Mouse (Mus musculus): ENCODE data around the gene Zbtb22. TPM values are rescaled to one million over a fixed set of nuclear protein-coding genes. Genes with fewer than 3 reads are reported as not detected.

The Zbtb22 gene
- polyA plus RNA-seq, 1 experiment from 2014 or later: 12.3 TPM

- Histone ChIP-seq H3K4me3 (ENCODE audit: low read depth, low read length) (no peak overlapping the region), H3K4me1 (ENCODE audit: control insufficient read depth, insufficient read depth, low read length) (peaks cover 24% of the 10 kb centered on the region), H3K4me2 (ENCODE audit: low read length) (no peak overlapping the region), H3K27ac (ENCODE audit: low read depth, low read length) (no peak overlapping the region), H3K9me3 (replicated peaks; ENCODE audit: control insufficient read depth, low read length) (no peaks in the 10 kb centered on the region), H3K27me3 (replicated peaks; ENCODE audit: control insufficient read depth, insufficient read depth, low read length) (no peaks in the 10 kb centered on the region), H3K36me3 (ENCODE audit: control insufficient read depth, insufficient read depth, low read length) (peaks cover 23% of the 10 kb centered on the region), H3K9ac (ENCODE audit: low read length) (no peak overlapping the region)
- no peak for ATAC-seq
- no peak for DNase-seq (ENCODE audit: low spot score)
- 85% methylated on average over 18 of the region's 18 CpGs for WGBS
Observed at GRCm38 (mm10) chr17:33917656-33918292, 2.1 kb downstream of the Zbtb22 start.

DNA sequence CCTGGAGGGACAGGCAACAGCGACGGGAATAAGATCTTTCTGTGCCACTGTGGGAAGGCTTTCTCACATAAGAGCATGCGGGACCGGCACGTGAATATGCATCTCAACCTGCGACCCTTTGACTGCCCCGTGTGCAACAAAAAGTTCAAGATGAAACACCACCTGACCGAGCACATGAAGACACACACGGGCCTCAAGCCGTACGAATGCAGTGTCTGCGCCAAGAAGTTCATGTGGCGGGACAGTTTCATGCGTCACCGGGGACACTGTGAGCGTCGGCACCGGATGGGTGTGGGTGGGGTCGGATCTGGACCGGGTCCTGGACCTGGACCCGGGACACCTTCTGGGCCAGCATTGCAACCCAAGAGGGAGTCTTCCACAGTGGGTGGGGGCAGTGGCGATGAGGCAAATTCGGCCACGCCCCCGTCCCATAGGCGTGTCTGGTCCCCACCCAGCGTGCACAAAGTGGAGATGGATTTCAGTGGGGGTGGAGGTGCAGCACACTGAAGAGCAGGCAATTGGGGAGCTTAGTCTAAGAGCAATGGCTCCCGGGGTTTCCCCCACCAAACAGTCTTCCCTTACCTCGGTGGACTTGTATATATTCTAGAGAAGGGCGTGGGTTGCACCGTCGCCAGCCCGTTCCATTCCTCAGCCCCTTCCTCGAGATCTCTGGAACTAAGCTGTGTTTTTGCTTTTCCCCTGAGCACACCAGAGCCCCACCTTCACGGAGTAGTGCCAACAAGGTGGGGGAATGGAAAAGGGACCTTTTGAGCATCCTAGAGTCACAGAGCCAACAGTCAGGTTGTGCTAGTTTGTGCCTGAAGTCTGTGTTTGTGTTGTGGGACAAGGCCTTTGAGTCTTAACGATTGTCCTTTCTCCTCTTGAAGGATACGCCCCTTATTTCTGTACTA lies 2.8 kb downstream of the Zbtb22 start:
- 61% methylated on average over 37 of the region's 37 CpGs for WGBS
- H3K4me3 ChIP-seq (ENCODE audit: low read depth, low read length): peak overlapping the region; percentile 40

GRCm38 (mm10) chr17:33919351-33920281 lies 3.9 kb downstream of the Zbtb22 start:
- no peak for ATAC-seq
- Histone ChIP-seq H3K36me3 (ENCODE audit: control insufficient read depth, insufficient read depth, low read length) (peaks cover 6% of the 10 kb centered on the region), H3K9me3 (replicated peaks; ENCODE audit: control insufficient read depth, low read length) (no peaks in the 10 kb centered on the region), H3K4me2 (ENCODE audit: low read length) (peak overlapping the region; percentile 87), H3K27ac (ENCODE audit: low read depth, low read length) (no peak overlapping the region), H3K27me3 (replicated peaks; ENCODE audit: control insufficient read depth, insufficient read depth, low read length) (no peaks in the 10 kb centered on the region), H3K4me1 (ENCODE audit: control insufficient read depth, insufficient read depth, low read length) (peaks cover 24% of the 10 kb centered on the region), H3K4me3 (ENCODE audit: low read depth, low read length) (peak overlapping the region; percentile 40), H3K9ac (ENCODE audit: low read length) (peak overlapping the region; percentile 67)
- under 1% methylated on average over 52 of the region's 52 CpGs for WGBS
- peak; percentile 42 for DNase-seq (ENCODE audit: low spot score)

More for the DNA sequence above, 2.8 kb downstream of the Zbtb22 start:
- DNase-seq (ENCODE audit: low spot score): no peak
- peaks cover 24% of the 10 kb centered on the region for H3K4me1 ChIP-seq (ENCODE audit: control insufficient read depth, insufficient read depth, low read length)
- no peaks in the 10 kb centered on the region for H3K27me3 ChIP-seq (replicated peaks; ENCODE audit: control insufficient read depth, insufficient read depth, low read length)
- H3K9me3 ChIP-seq (replicated peaks; ENCODE audit: control insufficient read depth, low read length): no peaks in the 10 kb centered on the region
- peak overlapping the region; percentile 87 for H3K4me2 ChIP-seq (ENCODE audit: low read length)
- H3K36me3 ChIP-seq (ENCODE audit: control insufficient read depth, insufficient read depth, low read length): peaks cover 17% of the 10 kb centered on the region
- H3K9ac ChIP-seq (ENCODE audit: low read length): no peak overlapping the region; the same call in 1 of the 2 replicates
- ATAC-seq: no peak
- H3K27ac ChIP-seq (ENCODE audit: low read depth, low read length): no peak overlapping the region

GRCm38 (mm10) chr17:33920282-33921097 lies 4.8 kb downstream of the Zbtb22 start:
- H3K27me3 ChIP-seq (replicated peaks; ENCODE audit: control insufficient read depth, insufficient read depth, low read length): no peaks in the 10 kb centered on the region
- WGBS: under 1% methylated on average over 35 of the region's 36 CpGs
- H3K4me2 ChIP-seq (ENCODE audit: low read length): peak overlapping the region; percentile 87
- peak; percentile 86 for DNase-seq (ENCODE audit: low spot score)
- peak overlapping the region; percentile 67 for H3K9ac ChIP-seq (ENCODE audit: low read length)
- H3K4me3 ChIP-seq (ENCODE audit: low read depth, low read length): peak overlapping the region; percentile 40
- no peak overlapping the region for H3K27ac ChIP-seq (ENCODE audit: low read depth, low read length)
- H3K9me3 ChIP-seq (replicated peaks; ENCODE audit: control insufficient read depth, low read length): no peaks in the 10 kb centered on the region
- H3K4me1 ChIP-seq (ENCODE audit: control insufficient read depth, insufficient read depth, low read length): peaks cover 24% of the 10 kb centered on the region
- H3K36me3 ChIP-seq (ENCODE audit: control insufficient read depth, insufficient read depth, low read length): no peaks in the 10 kb centered on the region; the same call in 1 of the 2 replicates
- ATAC-seq: peak; percentile 15

- no peak for ATAC-seq
Observed at GRCm38 (mm10) chr17:33921361-33921760, 5.7 kb downstream of the Zbtb22 start.

DNA sequence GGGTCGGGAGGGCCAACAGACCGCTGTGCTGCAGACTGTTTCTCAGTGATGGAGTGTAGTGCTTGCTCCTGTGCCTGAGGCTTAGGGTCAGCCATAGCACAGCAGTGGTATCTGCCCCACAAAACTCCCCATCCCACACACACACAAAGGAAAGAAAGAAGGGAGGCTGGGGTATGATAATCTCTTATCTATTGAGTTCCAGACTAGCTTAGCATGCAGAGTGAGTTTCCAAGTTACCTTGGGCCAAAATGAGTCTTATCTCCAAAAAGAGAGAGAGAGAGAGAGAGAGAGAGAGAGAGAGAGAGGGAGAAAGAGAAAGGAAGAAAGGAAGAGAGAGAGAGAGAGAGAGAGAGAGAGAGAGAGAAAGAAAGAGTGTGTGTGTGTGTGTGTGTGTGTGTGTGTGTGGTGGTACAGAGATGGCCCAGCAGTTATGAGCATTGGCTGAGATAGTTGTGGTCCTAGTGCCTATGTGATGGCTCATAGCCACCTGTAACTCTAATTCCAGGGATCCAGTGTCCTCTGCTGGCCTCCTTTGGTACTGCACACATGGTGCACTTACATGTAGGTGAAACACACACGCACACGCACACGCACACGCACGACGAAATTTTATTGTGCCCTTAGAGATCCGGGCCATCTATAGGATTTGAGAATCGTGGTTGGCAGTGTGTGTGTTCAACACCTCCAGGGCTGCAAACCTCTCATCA lies 9.0 kb downstream of the Zbtb22 start:
- ATAC-seq (no peak), DNase-seq (ENCODE audit: low spot score) (no peak)
- H3K36me3 ChIP-seq (ENCODE audit: control insufficient read depth, insufficient read depth, low read length): peaks cover 5% of the 10 kb centered on the region; the same call in 1 of the 2 replicates
- no peaks in the 10 kb centered on the region for H3K27me3 ChIP-seq (replicated peaks; ENCODE audit: control insufficient read depth, insufficient read depth, low read length)
- H3K4me3 ChIP-seq (ENCODE audit: low read depth, low read length): no peak overlapping the region
- H3K9me3 ChIP-seq (replicated peaks; ENCODE audit: control insufficient read depth, low read length): no peaks in the 10 kb centered on the region
- 88% methylated on average over 10 of the region's 10 CpGs for WGBS
- no peak overlapping the region for H3K27ac ChIP-seq (ENCODE audit: low read depth, low read length)
- H3K4me1 ChIP-seq (ENCODE audit: control insufficient read depth, insufficient read depth, low read length): peaks cover 14% of the 10 kb centered on the region
- no peak overlapping the region for H3K4me2 ChIP-seq (ENCODE audit: low read length)
- H3K9ac ChIP-seq (ENCODE audit: low read length): no peak overlapping the region

More at GRCm38 (mm10) chr17:33921361-33921760, 5.7 kb downstream of the Zbtb22 start:
- H3K4me2 ChIP-seq (ENCODE audit: low read length): no peak overlapping the region
- peaks cover 24% of the 10 kb centered on the region for H3K4me1 ChIP-seq (ENCODE audit: control insufficient read depth, insufficient read depth, low read length)
- DNase-seq (ENCODE audit: low spot score): no peak
- WGBS: 86% methylated on average over 7 of the region's 7 CpGs
- no peaks in the 10 kb centered on the region for H3K9me3 ChIP-seq (replicated peaks; ENCODE audit: control insufficient read depth, low read length)
- peaks cover 5% of the 10 kb centered on the region; the same call in 1 of the 2 replicates for H3K36me3 ChIP-seq (ENCODE audit: control insufficient read depth, insufficient read depth, low read length)
- H3K27ac ChIP-seq (ENCODE audit: low read depth, low read length): no peak overlapping the region
- no peaks in the 10 kb centered on the region for H3K27me3 ChIP-seq (replicated peaks; ENCODE audit: control insufficient read depth, insufficient read depth, low read length)
- no peak overlapping the region for H3K4me3 ChIP-seq (ENCODE audit: low read depth, low read length)
- no peak overlapping the region for H3K9ac ChIP-seq (ENCODE audit: low read length)

GRCm38 (mm10) chr17:33925406-33926116 lies 9.9 kb downstream of the Zbtb22 start:
- Histone ChIP-seq H3K36me3 (ENCODE audit: control insufficient read depth, insufficient read depth, low read length) (peaks cover 5% of the 10 kb centered on the region; the same call in 1 of the 2 replicates), H3K9ac (ENCODE audit: low read length) (no peak overlapping the region), H3K4me3 (ENCODE audit: low read depth, low read length) (no peak overlapping the region), H3K4me1 (ENCODE audit: control insufficient read depth, insufficient read depth, low read length) (peaks cover 6% of the 10 kb centered on the region), H3K9me3 (replicated peaks; ENCODE audit: control insufficient read depth, low read length) (no peaks in the 10 kb centered on the region), H3K27ac (ENCODE audit: low read depth, low read length) (no peak overlapping the region), H3K27me3 (replicated peaks; ENCODE audit: control insufficient read depth, insufficient read depth, low read length) (no peaks in the 10 kb centered on the region), H3K4me2 (ENCODE audit: low read length) (no peak overlapping the region)
- no peak for ATAC-seq
- 83% methylated on average over 21 of the region's 21 CpGs for WGBS
- DNase-seq (ENCODE audit: low spot score): no peak

Data from forebrain, embryonic 14.5 days (tissue).